Mouse (Mus musculus) lung, adult 18-20 months (tissue): Measurements from ENCODE around the gene Mllt10.

Experiments
- DNase-seq, 2 experiments: peaks; one replicate each; pipeline ENCODE4 v3.0.0; 2022; ENCODE audit warnings: mixed read lengths in 2 of 2

The Mllt10 gene

DNA sequence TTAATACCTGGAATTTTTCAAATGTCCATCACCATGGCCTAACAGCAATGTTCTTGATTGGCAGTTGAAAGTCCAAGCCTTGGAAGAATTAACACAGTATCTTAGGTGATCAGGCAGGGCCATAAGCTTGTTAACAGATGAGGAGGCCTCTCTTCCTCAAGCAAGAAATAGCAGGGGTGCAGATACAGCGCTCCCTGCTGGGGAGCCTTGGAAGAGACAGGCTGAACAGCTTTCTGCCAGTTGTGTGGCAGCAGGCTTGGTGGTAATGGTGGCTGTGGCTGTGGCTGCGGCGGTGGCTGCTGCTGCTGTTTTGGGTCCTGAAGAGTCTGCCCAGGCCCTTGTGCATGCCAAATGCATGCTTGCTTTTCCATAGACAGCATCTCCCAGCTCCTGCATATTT is 150.1 kb downstream of the Mllt10 start:
- peak; percentile 62 to 72 for DNase-seq

DNA sequence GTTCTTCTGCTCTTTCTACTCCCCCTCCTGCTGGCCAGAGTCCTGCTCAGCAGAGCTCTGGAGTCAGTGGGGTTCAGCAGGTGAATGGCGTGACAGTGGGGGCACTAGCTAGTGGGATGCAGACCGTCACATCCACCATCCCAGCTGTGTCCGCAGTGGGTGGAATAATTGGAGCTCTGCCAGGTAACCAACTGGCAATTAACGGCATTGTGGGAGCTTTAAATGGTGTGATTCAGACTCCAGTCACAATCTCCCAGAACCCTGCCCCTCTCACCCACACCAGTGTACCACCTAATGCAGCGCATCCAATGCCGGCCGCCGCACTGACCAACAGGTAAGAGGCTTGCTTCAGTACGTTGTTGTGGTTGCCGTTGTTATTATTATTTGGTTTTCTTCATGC is 151.8 kb downstream of the Mllt10 start:
- no peak for DNase-seq

DNA sequence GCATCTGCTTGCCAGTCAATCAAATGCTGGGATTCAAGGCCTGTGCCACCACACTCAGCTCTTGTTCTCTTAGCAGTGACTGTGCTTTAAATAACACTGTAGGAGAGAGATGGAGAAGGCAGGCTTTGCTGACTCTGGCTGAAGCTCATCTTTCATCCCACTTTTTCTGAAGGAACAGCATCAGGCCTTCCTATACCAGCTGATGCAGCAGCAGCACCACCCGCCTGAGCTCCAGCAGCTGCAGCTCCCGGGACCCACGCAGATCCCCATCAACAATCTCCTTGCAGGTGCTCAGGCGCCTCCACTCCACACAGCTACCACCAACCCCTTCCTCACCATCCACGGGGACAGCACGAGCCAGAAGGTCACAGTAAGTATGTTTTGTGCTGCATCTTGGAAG is 153.5 kb downstream of the Mllt10 start:
- DNase-seq = no peak

DNA sequence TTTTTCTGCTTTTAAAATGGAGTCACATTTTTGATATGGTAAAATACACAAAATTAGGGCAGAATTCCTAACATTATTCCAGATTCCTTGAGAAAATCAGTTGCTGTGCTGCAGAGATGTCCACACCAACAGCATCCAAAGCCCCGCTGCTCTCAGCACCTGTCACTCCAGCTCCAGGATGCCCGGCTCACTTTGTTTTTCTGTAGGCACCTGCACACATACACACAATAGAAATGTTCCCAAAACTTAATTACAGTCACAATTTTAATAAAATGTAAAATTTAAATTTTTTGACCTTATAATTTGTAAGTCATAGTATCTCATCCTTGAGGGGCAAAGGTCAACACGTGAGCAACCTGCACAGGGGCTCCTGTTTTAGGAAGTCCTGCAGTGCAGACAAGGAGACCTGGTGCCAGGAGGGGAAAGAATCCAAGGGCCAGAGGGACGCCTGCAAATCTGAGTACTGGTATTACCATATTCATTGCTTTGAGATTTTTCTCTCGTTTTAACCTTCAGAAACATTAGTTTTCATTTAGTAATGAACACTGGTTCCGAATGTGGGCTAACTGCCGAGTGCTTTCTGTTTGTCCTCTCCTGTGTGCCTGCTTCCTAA is 154.3 kb downstream of the Mllt10 start:
- no peak for DNase-seq

DNA sequence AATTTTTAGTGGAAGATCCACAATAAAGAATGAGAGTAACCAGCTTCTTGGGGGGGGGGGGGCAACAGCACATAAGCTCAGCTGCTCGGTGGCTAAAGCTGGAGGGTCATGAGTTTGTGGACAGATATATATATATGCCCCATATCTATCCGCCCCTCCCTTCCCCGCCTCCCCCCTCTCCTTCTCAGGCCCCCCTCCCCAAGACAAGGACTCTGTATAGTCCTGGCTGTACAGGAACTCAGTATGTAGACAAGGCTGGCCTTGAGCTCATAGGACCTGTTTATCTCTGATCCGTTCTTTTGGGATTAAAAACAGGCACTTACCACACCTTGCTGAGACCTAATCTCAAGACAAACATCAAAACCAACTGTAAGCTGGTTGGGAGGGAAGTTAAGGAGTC is 154.9 kb downstream of the Mllt10 start:
- no peak for DNase-seq

DNA sequence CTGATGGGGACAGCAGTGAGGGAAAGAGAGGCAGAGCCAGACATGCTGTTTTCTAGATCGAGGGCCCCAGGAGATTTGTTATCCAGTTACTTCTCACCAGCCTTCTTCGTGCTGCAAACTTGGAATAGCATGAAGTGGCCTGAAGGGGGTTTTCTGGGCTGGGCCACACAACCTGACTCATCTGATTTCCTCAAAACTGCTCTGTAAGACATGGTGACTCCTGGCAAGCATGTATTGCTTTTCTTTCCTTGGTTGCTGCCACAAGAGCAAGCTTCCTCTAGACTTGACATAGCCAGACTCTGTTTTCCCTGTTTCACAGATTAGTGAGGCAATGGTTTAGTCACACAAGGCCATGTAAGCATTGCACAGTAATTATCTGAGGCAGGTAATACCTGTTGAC is 159.0 kb downstream of the Mllt10 start:
- DNase-seq = no peak

DNA sequence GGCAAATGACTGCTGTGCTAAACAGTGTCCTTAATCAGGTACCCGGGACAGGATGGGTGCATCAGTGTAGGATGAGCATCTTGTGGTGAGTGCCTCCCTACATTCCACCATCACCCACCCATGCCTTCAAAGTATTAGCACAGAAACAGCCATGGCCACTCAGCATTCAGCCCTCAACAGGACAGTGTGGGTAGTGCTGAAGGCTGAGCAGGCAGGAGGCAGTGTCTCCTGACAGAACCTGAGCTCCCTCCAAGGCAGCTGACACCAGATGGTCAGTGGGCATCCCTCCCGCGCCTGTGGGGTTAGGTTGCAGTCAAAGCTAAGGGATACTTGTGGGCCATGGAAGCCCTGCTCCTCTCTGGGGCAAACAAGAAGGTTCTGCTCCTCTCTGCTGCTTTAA is 162.8 kb downstream of the Mllt10 start:
- DNase-seq = no peak

DNA sequence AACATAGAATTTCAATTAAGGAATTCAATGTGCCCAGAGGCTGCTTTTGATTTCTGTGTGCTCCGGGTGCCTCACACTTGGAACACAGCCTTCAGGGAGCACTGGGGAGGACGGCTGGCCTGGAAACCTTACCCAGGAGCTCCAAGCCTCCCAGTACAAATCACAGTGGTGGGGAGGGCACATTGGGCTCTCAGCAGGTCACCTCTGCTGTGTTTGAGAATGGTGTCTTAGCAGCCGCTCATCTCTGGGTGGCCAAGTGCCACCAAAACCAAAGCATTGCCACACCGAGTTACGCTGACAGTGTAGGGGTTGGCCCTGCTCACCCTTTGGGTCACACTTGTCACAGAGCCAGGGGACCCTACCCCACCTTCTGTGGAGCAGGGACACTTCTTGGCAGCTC is 163.5 kb downstream of the Mllt10 start:
- no peak for DNase-seq

DNA sequence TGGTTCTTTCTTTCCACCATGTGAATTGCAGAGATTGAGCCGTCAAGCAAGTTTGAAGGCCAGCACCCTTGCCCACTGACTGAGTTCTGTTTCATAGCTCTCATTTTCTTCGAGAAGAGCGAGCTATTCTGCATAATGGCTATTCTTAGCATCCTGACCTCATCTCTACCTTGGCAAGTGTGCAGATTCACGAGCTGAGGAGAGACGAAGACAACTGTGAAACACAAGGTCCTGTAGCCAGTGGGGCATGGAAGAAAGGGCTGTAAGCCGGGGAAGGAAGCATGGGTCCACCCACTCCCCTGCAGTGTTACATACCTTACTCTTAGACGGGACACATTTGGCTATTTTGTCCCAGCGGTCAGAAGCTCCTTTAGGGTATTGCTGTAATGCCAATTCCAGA is 164.1 kb downstream of the Mllt10 start:
- no peak for DNase-seq

DNA sequence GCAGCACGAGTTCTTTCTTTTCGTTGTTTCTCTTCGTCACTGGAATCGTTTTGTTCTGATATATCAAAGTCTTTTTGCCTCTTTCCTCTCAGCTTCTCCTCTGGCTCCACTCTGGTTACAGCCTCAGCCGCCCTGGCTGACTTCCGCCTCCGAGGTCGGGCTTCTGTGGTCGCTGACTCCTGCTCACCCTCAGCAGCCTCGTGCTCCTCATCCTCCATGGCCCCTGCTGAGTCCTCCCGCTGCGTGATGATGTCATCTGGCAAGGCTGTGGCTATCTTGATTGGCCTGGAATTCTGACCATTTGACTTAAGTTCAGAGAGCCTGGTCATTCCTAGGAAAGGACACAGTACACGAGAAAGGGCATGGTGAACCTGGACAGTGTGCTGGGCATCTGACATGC is 164.5 kb downstream of the Mllt10 start:
- no peak for DNase-seq

DNA sequence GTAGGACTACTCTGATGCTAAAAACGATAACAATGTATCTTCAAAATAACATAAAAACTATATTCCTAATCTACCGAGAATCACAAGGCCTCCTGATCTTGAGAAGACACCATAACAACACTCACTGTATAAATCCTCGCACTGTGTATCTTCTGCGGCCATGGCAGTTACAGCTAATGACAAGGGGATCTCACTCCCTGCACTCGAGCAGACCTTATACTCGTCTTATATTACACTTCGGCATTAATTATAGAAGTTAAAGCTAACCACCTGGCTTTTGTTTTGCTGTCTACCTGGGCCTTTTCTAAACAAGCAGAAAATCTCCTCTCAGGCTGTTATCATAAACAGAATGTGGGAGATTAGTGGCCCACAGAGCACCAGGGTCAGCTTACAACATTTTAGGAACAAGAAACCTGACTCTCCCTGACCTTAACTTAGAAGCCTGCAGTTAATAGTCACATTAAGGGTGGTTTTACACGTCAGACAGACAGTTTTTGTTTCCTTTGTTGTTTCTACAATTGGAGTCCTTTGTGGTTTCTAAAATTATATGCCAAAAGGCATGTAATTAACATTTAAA is 173.5 kb downstream of the Mllt10 start:
- DNase-seq = no peak

DNA sequence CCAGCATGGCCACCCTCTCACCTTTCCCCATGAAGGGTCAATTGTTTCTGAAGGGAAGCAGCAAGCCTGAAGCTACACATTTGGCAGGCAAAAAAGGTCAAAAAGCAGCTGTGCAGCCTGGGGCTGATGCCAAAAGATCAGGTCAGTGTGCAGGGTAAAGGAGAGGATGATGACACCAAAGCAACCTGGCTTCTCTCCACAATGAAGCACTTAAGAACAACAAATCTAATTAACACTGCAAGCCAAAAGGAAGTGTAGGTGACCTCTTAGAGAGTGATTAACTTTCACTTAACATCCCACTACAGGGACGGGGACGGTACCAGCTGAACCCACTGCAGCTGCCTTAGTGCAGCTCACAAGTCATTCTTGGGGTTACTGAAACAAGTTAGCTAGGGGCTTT is 174.2 kb downstream of the Mllt10 start:
- DNase-seq = no peak

DNA sequence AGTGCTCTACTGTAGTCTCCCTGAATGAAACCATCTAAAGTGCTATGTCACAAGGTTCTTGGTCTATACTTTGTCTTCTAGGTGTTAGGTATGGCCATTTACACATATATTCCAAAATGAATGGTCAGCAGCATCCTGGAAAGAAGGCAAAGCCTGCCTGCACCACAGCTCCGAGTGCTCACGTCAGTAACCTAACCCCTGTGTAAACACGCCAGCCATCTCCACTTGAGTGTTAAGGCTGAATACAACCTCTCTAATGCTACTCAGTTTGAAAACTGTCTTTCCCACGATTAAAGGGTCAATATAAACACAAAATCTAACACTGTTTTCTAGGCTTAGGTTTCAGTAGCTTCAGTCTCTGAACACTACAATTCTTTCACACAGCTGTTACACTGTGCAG is 176.1 kb downstream of the Mllt10 start:
- DNase-seq = no peak

DNA sequence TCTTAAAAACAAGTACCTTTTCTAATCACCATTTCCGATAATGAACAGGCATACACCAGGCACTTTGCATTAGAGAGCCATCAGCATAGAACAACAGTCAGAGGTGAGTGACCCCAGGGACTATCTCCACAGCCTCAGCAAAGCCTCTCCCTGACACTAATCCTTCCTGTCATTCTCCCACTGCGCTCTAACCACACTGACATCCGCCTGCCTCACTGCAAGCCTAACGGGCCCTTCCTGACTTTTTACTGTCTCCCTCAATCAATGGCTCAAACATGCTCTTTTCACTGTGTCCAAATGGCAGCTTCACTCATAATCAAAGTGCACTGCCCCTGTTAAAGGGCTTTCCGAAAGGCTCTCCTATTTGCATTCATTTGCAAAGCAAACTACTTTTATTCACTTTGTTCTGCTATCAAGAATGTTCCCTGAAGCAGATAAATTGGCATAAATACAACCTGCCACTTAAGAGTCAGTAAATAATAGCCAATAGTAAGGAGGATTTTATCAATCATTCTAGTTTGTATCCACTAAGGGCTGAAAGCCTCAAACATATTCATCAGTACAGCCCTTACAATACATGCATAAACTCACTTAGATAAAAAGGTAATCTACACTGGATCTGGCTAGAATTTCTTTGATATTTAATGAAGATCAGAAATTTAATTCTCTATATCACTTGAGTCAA is 178.0 kb downstream of the Mllt10 start:
- DNase-seq = no peak

DNA sequence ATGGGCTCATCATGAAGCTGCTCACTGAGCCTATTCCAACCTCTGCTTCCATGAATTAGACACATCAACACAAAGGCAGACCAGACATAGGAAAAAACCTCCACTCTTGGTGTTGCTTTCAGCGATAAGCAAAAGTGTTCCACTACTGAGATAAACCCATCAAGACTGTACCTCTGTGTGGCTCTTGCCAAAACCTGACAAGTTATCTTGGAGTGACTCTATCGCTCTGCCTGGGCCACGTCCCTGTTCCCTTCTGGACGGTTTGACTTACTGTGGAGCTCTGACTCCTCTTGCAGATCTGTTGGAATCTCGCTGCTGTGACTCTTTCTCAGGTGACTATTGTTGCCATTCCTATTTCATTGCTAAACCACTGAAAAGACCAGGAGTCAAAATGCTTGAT is 180.5 kb downstream of the Mllt10 start:
- DNase-seq = no peak

DNA sequence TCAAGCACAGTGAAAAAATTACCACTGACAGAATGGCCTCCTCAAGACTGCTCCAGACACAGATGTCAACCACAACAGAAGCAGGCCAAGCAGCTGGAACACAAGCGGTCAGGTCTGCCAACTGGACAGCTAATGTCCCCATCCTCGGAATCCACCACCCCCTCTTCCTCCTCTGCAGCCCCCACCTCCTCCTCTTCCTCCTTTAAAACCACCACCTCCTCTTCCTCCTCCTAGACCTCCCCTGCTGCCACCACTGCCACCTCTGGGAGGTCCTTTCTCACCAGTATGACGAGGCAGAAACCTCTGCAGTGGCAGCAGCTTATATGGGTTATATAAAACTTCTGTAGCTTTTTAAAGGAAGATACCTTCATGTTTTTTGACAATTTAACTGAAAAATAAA is 194.2 kb downstream of the Mllt10 start:
- no peak for DNase-seq
